Mouse (Mus musculus) embryo, embryonic 10 days (tissue): ENCODE data around the gene Mapkapk5.

ENCODE experiments used
- DNase-seq: peaks from one replicate; pipeline ENCODE4 v3.0.0-alpha.2; 2015; ENCODE audit warnings: low spot score

Mapkapk5 gene

GRCm38 (mm10) chr5:121545793-121546529 lies at the start of gene Mapkapk5:
Gene Mapkapk5 (minus strand): TSS chr5:121545905.
- DNase-seq, result peak; percentile 97

DNA sequence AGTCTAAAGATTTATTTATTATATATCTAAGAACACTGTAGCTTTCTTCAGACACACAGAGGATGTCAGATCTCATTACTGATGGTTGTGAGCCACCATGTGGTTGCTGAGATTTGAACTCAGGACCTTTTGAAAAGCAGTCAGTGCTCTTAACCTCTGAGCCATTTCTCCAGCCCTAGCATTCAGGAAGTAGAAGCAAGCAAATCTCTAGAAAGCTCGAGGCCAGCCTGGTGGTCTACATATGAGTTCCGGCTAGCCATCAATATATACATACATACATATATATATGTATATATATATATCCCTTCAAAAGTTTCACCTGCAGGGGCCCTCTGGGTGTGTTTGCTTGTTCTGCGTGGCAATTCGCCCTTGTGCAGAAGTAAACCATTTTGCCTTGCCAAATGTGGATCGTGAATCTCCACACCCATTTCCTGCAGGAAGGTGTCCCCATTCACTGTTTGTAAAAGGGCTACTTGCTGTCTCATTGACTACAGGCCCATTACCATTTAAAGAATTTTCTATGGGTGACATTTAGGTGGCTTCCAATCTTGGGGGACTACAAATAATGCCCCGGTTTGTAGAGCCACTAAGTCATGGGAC lies 49.1 kb upstream of the Mapkapk5 start:
- no peak for DNase-seq

DNA sequence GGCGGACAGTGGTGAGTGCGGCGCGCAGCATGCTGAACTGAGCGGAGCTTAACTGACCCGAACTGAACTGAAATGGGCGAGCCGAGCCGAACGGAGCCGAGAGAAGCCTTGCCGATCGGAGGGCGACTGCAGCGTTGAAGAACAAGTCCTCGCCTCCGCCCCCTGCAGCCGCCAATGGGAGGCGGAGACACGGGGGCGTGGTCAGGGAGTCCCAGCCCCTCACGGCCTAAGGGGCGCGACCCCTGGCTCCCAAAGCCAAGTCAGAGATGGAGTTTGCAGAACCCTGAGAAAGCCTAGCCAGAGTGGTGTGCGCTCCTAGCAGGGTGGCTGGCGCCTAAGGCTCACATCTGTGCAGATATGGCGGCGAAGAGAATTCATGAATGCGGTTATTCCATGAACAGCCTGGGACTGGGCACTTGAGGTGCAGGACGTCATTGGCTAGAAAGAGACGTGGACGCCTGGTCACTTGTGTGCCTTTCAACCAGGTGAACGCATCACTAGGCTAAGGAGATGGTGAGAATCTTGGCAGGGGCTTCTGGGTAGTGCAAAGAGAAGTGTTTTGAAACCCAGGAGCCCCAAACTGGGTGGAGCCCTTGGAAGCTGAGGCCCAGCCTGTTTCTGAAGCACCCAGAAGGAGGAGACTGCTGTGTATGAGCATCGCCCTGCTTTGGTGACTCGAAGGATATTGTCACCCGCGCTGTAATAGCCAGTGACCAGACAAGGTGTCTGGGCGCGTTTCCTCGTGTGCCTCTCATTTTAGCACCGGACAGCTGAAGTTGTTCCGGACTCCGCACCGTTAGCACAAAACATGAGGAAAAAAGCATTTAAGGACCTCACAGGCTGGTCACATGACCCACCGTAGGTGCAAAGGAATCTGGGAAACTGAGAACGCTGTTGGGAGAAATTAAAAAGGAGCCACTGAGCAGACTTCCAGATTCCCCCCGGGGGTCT lies 48.0 kb upstream of the Mapkapk5 start, which contains the start of gene Aldh2:
Aldh2 (minus strand) TSS at position 374 of the 951 bp plus-strand sequence.
- DNase-seq, result peak; percentile 96

DNA sequence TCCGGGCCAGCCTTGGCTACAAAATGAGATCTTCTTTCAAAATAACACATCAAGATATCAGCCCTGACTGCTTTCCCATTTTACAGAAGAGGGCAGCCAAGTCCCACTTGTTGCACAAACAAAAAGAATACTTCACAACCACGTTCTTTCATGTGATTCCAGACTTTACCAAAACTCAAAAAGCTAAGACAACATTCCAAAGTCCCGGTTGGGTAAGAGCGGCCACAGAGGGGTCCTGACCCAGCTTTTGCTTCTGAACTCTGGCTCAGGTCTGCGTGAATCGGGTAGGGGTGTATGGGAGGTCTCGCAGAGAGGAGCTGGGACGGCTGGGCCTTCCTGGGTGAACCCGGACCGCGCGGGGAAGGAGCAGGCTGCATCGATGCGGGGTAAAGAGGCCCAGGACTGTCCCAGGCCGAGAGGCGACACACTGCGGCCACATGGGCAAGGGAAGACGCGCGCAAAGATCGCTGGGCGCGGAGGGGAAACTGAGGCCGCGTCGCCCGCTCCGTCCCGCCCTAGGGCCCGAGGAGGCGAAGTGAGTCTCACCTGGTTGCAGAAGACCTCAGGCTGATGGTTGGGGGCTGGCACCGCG lies 47.2 kb upstream of the Mapkapk5 start:
- no peak for DNase-seq

DNA sequence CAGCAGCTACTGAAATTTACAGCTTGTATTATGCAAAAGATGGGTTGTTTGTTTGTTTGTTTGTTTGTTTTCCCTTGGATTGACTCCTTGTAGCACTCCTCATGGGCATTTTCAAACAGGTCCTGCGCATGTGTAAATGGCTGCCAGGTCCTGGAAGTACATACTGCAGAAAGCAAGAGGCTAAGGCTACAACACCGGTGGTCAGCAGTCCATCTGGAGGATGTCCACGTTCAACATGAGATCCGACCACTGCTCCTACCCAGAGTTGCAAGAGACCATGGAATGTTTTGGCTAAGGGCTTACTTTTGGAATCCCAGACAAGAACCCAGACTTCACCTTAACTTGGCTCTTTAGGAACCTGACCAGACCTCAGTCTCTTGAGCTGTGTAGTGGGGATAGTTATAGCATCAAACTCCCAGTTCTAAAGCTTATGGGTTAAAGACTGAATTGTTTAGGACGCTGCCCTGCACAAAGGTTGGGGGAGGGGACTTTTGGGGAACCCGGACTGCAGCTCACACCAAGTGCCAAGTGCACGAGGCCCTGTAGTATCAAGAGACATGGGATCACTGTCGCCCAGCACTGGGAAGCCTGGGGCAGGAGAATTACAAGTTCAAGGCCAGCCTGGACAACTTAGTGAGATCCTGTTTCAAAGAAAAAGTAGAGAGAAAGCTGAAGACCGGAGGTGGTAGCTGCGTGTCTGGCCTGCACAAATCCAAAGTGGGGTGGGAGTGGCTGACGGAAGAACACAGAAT lies 46.5 kb upstream of the Mapkapk5 start:
- DNase-seq, result no peak

DNA sequence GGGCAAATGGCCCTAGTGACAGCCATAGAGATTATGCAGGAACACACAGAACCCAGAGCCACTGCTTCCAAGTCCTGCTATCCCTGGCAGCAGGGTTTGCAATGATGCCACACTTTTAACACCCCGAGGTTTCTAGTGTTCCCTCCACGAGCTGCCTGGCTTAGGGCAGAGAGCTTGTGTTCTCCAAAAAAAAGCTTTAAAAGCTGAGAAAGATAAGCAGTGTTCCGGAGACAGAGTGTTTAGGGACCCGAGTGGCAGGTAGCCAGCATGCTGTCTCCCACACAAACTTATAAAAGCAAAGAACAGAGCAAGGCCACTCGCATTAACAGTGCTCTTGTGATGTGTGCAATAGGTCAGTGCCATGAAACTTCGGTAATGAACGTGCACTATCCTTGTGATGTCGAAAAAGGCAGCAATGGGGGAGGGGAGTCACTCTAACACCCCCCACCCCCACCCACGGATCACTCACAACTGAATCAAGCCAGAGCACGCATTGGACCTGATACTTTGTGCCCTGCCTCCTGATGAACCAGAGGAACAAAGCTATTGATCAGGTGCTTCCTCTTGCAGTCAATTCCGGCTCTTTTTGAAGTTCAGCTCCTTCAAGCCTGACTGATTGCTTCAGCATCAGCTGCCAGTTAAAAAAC lies 45.8 kb upstream of the Mapkapk5 start:
- DNase-seq, result no peak

- no peak for DNase-seq
Measured at GRCm38 (mm10) chr5:121589928-121590327, 44.2 kb upstream of the Mapkapk5 start.

- no peak for DNase-seq
Measured at GRCm38 (mm10) chr5:121586400-121587039, 40.8 kb upstream of the Mapkapk5 start.

DNA sequence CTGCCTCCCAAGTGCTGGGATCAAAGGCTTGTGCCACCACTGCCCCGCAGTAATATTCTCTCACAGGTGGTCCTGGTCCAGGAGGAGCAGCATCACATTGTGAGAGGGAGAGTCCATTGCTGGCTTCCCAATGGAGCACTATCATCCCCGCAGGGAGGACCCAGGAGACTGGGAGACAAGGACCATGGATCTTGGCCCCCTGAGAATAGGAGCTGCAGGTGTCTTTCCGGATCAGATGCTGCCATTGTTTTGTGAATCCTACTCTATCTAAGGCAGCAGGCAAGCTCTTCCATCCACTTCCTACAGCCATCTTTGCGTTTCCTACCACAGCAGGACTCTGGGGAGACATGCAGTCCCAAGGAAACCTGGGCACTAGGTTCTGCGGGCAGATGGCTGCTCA lies 40.0 kb upstream of the Mapkapk5 start:
- no peak for DNase-seq

GRCm38 (mm10) chr5:121585005-121585404 lies 39.3 kb upstream of the Mapkapk5 start:
- no peak for DNase-seq

DNA sequence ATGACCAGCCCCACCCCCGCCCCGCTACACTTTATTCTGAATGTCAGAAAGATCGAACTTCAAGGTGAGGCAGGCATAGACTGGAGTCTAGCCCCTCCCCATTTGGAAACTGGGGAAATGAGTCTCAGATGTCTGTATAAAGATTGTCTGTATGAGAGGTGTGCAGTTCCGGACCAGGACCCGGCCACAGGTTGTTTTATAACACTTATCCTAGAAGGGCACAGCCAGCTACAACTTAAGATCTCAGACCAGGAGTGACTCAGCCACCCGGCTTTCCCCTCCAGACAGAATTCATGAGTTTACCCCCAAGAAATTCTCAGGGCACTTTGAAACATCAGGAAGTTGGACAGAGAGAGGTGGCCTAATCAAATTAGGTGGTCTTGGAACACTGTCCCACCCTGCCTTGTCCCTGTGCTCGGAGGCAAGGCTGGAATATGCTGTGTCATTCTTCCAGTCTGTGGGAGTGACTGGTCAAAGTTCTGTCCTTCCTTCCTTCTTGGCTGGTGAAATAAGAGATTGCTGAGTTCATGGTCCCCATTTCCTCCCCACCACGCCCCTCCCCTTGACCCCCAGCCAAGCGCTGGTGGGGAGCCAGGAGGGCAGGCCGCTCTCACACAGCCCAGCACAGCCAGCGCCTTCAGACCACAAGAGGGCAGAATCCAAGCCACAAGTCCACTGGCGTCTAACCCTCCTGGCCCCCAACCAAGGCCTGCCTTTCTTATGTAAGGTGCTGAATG lies 38.2 kb upstream of the Mapkapk5 start:
- peak; percentile 56 for DNase-seq

DNA sequence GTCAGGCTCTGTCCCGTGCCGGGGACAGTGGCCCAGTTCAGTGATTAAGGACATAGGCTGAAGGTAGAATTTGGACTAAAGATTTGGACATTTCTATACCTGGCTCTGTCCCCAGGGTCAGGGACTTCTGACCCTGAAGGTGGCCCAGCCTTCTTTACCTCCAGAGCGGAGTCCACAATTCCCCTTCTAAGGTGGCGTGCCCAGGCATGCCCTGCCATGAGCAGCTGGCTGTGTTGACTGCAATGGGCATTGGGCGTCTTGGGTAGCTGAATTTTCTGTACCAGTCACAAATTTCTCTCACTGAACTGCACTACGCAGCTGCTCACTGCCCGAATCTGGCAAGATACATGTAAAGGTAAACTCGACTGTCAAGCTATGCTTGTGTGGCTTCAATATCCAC lies 36.2 kb upstream of the Mapkapk5 start:
- DNase-seq, result no peak

GRCm38 (mm10) chr5:121576927-121577488 lies 31.3 kb upstream of the Mapkapk5 start:
- no peak for DNase-seq

GRCm38 (mm10) chr5:121575867-121576266 lies 30.2 kb upstream of the Mapkapk5 start:
- no peak for DNase-seq

GRCm38 (mm10) chr5:121574145-121574544 lies 28.4 kb upstream of the Mapkapk5 start:
- no peak for DNase-seq

- no peak for DNase-seq
Measured at GRCm38 (mm10) chr5:121570787-121571186, 25.1 kb upstream of the Mapkapk5 start.

GRCm38 (mm10) chr5:121569881-121570420 lies 24.2 kb upstream of the Mapkapk5 start:
- no peak for DNase-seq

DNA sequence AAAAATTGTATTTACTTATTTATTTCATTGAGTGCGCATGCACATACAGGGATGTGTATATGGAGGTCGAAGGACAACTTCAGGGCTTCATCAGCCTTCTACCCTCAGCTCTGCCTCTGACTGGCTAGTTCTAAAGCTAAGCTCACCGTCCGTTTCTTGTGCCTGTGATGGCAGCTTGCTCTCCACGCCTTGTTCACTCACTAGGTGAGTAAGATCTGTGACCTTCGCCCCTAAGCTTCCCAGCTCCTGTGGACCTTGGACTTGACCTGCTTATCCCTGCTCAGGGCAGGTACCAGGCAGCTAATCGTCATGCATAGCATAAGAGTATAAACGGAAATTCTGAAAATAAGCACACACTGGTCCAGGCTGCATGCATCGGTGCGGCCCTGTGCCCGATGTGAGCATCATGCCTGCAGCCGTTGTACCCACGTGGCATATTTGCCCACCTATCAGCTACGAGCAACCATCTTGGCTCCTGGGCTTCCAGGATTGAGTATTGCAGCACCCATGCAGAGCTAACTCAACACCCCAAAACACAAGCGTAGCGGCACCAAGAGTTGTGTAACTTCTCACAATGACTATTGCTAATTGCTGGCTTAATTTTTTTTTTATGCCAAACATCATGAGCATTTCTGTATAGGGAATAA lies 20.5 kb upstream of the Mapkapk5 start:
- no peak for DNase-seq
